Mouse (Mus musculus): ENCODE data around the gene Ctcf.

Gene Ctcf

DNA sequence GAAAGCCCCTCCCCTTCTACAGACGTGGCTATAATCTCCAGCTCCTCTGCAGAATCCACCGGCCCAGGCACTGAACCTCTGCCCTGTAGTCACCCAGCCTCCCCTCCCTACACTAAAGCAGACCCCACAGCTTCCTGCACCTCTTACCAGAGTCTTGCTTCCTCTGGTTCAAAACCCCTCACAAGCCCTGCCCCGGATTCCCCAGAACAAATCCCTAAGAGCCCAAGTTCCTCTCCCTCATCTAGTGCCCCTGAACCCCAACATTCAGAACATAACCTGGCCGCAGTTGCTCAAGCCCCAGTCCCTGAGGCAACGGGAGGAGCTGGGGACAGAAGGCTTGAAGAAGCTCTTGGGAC is 18.1 kb upstream of the Ctcf start:
- DNase-seq: no peak

DNA sequence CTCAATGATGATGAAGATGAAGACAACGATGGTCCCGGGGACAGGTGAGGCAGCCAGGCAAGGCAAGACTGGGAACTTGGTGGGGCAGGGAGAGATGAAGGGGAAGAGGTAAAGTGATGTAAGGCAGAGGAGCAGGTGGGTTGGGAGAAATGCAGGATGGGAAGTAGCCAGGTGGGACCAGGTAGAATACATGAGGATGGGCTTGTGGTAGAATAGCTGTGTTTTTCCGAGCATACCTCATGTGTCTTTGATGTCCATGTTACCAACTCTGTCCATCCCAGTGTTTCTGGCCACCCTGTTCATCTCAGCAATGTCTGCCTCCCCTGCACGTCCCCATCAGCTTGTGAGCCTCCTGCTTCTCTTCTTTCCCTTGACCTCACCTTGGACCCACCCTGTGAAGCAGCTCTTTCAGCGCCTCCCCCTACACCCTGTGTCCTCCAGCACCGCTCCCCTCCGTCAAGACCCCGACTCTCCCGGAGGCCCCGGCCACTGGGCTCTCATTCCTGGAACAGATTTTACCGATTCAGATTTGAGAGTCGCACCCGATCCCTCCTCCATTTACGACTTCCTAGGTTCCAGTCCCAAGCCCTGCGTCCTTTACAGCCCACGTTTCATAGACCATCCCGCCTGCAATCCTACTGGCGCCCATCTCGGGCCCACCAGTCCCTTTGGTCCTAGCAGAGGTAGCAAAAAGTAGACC is 17.3 kb upstream of the Ctcf start:
- DNase-seq: no peak

DNA sequence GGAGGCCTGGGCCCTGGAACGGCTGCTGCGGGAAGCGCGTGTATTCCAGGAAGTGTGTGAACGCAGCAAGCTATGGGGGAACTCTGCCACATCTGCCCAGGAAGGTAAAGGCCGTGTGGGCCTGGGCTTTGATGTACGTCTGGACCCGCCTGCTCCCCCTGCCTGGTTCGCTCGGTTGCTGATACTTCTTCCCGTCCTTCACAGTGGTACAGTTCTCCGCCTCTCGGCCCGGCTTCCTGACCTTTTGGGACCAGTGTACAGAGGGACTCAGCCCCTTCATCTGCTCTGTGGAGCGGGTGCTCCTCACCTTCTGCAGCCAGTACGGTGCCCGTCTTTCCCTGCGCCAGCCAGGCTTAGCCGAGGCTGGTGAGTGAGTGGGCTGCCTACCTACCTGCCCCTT is 16.2 kb upstream of the Ctcf start:
- no peak for DNase-seq

DNA sequence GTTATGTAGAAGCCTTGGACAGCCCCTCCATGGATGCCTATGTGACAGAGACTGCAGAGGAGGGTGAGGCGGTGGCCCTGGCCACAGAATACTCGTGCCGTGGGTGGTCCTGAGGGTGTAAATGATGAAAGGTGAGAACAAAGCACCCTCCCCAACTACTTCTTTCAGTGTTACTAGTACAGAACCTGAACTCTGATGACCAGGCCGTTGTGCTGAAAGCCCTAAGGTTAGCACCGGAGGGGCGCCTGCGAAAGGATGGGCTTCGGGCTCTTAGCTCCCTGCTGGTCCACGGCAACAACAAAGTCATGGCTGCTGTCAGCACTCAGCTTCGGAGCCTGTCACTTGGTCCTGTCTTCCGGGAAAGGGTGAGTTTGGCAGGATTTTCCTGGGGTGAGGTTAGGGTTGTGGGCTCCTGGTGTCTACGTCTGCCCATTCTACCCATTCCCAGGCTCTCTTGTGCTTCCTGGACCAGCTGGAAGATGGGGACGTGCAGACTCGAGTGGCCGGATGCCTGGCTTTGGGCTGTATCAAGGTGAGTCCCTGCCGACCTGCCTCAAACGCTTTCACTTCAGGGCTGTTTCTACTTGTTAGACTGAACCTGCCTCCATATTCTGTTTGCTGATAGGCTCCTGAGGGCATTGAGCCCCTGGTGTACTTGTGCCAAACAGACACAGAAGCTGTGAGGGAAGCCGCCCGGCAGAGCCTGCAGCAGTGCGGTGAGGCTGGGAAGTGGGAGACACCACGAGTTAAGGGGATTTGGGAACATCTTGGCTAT is 15.2 kb upstream of the Ctcf start:
- DNase-seq: no peak

DNA sequence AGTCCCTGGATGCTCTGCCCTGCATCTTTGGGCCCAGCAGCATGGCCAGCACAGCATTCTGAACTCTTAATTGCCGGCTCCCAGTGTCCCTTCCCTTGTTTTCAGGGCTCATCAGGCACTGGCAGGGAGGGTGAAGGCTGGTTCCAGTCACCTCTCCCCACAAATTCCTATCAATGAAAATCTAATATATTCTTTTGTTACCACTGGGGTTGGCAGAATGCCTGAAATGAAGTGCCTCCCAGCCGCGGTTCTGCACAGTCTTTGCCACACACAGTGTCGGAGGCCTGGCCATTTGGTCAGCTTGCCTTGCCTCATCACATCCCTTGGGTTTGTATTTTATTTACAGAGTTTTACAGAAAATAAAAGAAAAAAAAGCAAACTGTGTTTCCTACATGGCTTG is 14.5 kb upstream of the Ctcf start:
- no peak for DNase-seq

DNA sequence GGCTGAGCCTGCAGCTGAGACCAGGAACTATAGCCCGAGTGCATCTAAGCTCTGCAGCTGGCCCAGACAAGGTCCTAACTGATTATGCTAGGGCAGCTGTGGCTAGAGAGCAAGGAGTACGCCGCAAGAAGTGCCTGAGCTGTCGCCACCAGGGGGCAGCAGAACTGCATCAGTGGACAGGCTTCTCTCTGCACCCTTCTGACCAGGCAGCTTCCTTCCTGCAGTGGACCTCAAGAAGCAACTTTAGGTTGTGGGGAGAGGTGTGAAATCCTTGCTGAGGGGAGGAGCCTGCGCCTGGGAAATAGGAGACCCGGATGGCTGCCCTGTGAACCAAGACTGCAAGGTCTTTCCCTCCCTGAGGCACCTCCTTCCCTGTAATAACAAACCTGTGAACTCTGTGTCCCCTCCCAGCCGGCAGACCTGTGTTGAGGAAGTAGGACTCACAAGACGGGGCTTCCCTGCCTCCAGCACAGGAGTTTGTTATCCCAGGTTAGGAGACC is 13.9 kb upstream of the Ctcf start:
- DNase-seq: peak; percentile 93

DNA sequence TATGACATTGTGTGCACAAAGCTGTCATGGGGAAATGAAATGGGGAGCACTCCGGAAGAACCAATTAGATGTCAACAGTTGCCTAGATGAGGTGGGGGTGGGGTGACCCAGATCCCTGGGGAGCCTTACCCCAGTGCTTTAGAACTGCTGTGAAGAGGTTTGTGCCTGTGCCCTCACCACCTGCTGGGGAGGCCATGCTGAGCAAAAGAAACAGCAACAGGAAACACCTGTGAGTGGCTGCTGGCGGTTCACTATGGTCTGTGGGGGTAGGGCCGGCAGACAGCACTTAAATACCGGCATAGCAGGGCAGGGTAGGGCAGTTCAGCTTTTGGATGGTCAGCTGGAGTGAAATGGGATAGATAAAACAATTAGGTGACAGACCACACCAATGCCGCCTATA is 13.2 kb upstream of the Ctcf start:
- DNase-seq: no peak

DNA sequence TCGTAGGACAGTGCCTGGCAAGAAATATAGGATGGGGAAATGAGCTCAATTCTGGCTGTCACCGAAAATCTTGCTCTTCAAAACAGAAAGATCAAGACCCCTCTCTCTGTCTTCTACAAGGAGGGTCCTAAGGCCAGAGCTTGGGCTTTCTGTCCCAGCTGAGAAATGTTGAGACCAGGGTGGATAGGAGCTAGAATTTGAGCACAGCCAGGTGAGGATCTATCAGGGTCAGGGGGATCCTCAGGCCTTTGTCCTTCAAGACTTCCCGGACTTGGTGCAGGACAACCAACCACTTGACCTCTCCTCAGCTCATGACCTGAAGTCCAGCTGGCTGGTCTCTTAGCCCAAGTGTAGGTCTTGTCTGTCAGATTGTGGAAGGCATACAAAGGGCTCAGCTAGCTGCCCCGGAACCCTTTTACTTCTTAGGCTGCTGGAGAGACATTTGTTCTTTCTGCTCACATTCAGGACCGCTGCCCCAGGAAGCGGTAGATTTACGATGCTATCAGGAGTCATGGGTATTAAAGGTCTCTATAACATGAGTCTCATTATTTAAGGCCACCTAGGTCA is 12.6 kb upstream of the Ctcf start:
- no peak for DNase-seq

DNA sequence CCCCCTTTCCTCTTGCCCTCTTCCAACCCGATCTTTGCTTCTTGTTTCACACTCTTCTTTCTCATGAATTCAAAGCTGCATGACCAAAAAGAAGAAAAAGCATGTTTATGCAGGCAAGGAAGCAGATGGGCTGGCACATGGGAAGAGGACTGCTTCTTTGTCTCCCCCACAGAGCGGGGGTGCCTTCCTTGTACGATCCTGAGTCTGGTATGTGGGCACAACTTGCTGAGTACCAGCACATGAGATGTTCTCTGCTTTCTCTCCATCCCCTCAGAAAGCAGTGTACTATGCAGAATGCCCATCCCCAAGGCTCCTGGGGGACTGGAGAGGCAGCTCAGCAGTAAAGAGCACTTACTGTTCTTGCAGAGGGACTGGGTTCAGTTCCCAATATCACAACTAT is 12.0 kb upstream of the Ctcf start:
- DNase-seq: no peak

DNA sequence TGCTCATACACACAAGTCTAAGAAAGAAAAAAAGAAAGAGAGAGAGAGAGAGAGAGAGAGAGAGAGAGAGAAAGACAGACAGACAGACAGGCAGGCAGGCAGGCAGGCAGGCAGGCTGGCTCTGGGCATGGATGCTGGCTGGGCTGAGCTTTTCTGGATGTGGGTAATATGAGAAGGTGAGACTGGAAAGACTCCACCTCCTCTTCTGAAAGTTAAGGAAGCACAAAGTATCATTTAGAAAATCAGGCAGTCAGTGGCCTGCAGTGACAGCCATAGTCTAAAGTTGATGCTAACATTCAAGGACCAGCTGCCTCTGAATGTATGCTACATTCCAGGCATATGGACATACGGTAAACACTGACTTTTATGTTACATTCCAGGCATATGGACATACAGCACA is 11.5 kb upstream of the Ctcf start:
- no peak for DNase-seq

DNA sequence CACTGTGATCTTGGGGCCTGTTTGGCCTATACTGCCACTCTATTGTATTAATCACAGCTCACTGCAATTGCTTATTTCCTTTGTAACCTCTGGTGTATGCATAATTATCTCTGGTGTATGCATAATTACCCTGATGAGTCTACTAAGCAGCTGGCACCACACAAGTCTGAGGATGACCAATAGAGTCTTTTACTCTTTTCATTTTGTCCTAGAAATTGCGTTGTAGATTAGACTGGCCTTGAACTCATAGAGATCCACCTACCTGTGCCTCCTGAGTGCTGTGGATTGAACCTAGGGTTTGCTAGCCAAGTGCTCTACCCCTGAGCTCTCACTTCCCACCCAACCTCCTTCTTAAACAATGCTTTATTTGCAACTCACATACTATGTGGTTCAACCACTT is 10.3 kb upstream of the Ctcf start:
- DNase-seq: no peak

DNA sequence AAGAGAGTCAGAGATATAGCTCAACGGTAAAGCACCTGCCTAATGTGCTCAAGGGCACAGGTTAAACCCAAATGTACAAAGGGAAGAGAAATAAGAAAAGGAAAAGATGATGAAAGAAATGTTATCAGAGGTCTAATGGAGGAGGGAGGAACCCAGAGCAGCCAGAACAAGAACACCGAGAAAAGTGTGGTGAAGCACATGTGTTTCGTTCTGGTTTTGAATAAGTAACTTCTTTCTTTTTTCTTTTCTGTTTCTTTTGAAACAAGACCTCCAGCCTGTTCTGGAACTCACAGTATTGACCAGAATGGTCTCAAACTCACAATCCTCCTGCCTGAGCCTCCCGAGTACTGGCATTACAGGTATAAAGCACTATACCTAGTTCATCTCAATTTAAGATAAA is 7.0 kb upstream of the Ctcf start:
- no peak for DNase-seq

DNA sequence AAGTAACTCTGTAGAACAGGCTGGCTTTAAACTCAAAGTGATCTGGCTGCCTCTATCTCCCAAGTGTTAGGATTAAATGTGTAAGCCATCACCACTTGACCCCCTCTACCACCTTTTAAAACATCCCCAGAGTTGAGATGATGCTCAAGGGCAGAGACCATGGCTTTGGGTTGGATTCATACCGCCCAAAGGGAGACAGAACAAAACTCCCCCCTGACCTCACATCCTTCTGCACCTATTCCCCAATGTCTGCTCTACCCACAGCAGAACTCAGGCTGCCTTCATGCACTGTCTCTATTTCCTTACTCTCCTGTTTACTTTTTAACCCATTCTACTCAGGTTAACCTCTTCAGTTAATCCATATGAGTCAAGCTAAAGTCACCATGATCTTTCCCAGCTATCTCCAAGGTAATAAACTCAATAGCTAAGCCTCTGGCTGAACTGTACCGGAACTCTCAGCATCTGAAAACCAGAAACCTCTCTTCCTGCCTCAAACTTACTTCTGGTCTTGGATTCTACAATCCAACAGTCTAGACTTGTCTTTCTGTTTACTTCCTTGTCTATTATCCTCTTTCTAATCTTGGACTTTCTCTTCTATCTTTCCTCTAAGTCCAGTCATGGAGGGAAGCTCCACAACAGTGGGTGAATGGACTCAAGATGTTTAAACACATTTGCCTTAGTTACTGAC is 1.5 kb upstream of the Ctcf start:
- no peak for DNase-seq

DNA sequence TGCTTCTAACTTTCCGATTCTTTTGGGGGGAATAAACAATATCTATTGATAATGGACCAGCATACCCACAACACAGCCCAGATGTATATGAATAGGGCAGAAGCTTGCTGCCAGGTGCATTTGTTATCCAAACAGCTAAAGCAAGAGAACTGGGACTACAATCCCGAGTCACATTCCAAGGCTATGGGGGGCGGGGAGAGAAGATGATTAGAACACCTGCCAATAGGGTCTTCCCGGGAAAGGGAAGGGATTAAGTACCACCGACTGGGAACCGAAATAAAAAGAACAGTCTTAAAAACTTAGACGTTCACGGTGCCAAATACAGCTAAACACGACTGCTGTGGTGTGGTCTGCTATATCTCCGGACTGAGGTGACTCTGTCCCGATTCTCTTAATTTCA is 887 bp upstream of the Ctcf start:
- DNase-seq: no peak

DNA sequence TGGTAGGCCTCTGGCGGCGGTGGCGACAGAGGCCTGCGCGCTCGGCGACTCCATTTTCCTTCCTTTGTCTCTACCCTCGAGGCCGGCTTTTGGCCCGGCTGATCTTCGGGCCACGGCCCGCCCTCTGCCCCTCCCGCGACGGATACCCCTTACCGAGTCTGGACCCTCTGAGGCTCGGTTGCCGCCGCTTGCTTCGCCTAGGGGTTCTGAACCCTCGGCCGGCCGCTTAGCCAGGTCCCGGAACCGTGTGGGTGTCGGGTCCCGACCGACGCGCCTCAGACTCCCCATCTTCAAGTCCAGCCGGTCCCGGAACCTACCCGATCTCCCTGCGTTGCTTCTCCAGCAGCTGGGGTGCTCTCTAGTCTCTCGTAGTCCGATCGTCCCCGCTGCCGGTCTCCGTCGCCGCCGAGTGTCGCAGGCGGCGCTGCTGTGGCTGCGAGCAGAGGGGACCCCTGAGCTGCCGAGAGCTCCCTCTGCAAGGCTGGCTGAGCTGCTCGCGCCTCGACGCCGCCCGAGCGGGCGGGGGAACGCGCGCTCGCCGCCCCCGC is 669 bp downstream of the Ctcf start, which contains the start of gene Agrp:
TSS of gene Agrp (minus strand) at position 431 of the 548 bp plus-strand sequence.
- peak; percentile 67 for DNase-seq

DNA sequence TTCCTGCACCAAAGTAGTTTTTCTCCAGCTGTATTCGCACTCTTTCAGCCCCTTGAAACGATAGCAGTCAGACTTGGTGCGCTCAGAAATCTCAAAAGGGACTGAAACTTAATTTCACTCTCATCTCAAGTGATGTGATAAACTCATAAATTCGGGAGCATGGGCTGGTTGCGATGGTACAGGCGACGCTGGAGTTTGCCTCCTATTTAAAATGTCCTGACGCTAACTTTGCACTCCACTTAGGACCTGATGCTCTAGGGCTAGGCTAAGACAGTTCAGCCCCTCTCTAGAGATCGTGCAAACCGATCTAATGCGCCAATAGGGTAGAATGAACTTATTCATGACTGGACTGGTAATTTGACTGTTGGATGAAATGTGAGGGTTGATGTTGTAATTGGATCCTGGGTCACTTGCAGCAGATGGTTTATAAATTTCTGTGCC is 1.3 kb downstream of the Ctcf start:
- no peak for DNase-seq

DNA sequence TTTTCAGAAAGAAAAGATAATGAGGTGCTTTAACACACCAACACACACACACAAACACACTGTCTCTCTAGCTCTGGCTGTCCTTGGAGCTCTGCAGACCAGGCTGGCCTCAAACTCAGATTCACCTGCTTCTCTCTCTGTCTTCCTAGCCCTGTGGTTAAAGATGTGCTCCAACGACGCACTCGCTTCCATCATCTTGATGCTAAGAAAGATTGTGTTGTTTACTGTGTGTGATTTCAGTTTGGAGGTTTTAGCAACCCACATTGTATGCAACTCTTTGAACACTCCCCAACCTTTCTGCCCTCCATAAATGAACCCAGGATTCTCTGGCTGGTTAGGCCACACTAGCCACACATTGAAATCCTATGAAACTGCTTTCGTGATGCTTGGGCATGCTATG is 2.1 kb downstream of the Ctcf start:
- no peak for DNase-seq

DNA sequence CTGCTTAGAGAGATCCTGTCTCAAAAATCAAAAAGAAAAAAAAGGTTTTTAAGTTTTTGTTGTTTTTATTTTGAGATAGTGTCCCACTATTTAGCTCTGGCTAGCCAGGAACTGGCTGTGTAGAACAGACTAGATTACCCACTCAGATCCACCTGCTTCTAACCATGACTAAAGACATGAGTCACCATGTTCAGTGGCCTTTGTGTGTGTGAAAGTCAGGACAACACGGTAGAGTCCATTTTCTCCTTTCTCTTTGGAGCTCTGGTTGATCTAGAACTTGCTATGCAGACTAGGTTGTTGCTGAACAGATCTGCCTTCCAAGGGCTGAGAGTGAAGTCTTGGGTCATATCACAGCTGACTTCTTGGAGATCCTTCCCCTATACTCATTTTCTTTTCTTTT is 3.5 kb downstream of the Ctcf start:
- DNase-seq: no peak

DNA sequence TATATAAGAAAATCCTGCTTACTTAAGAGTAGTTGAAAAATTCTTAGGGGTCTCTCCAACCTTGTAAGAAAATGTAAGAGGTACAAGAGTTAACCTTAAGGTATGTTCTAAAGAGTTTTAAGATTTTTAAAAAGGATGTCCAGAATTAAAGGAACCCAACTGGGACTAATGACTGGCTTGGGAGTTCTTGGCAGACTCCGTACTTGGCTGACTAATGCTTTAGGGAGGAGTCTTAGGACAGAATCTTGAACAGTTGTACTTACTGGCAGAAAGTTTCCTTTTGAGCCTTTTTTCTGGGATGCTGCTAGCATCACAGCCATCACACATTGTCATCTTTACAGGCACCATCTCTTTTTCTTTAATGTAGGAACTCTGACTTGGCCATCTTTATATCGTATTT is 4.1 kb downstream of the Ctcf start:
- no peak for DNase-seq

DNA sequence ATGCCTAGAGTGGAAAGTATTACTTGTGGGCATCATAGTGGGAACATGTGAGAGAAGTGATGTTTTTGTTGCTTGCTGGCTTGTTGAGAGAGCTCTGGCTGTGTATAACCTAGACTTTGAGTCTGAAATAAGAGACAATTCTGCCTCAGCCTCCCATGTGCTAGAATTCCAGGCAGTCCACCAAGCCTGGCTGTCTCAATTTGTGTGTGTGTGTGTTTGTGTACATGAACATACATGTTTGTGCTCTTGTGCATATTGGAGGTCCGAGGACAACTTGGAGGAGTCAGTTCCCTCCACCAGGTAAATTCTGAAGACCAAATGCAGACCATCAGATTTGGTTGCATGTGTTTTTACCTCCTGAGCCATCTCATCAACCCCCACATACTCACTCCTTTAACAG is 8.8 kb downstream of the Ctcf start:
- DNase-seq: no peak

DNA sequence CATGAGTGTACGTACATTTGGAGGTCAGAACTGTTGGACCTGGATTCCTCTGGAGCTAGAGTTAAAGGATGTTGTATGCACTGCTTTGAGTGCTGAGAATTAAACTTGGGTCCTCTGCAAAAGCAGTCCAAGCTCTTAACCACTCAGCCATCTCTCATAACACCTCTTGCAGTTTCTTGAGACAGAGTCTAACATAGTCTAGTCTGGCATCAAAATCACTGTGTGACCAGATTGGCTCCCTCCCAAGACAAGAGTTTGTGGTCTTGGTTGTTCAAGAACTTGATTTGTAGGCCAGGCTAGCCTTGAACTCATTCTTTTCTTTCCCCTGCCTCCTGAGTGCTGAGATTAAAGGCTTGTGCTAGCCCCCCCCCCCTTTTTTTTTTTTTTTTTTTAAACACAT is 12.6 kb downstream of the Ctcf start:
- no peak for DNase-seq

DNA sequence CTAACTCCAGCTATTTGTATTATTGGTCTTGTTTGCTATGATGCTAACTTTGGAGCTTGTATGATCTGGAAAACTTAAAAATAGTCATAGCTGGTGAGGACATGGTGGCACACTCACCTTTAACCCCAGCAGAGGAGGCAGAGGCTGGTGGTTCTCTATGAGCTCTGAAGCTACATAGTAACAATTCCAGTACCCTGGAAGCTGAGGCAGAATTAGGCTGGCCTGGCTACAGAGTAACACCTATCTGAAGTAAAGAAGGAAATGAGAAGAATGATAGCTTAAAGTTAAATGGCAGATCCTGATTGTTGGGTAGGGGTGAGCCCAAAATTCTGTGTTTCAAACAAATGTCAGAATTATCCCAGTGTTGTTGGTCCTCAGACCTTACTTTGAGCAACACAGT is 21.3 kb downstream of the Ctcf start:
- DNase-seq: no peak

DNA sequence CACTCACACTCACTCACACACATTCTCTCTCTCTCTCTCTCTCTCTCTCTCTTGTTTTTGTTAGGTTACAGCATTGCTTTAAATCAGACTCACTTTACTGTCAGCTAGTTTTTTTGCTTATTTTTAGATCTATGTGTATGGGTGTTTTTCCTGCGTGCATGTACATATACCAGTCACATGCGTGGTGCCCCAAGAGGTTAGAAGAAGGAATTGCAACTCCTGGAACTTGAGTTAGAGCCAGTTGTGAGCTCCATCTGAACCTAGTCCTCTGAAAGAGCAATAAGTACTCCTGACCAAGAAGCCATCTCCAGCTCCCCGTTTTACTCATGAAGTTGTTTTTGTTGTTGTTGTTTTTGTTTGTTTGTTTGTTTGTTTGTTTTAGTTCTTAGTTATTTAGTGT is 24.8 kb downstream of the Ctcf start:
- no peak for DNase-seq
